Mouse (Mus musculus) ES-CJ7 (cell line): ENCODE data around the gene Tex48.

ENCODE experiments used
- DNase-seq: peaks from one replicate; pipeline ENCODE4 v3.0.0; 2011; ENCODE audit warnings: low read depth, low spot score

The Tex48 gene

GRCm38 (mm10) chr4:63595259-63595658, 27.0 kb downstream of the Tex48 start:
- DNase-seq: no peak

- DNase-seq: no peak
Measured at GRCm38 (mm10) chr4:63594459-63595110, 27.6 kb downstream of the Tex48 start.

DNA sequence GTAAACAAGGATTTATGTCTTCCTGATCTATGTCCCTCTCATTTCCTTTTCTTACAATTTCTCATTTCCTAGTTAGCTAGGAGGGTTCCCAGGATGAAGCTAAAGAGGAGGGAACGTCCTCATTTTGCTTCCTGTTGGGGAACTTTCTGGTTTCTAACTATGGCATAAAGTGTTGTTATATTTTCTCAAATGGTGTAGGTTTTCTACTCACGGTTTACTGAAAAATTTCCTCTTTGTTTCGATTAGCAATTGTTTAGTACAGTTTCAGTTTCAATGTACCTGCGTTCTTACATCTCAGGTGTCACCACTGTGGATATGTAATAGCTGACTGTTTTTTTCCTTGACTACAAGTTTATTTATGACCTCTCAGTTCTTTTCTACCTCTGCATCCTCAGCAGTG, 31.7 kb downstream of the Tex48 start:
- DNase-seq: no peak

GRCm38 (mm10) chr4:63589987-63590386, 32.2 kb downstream of the Tex48 start:
- no peak for DNase-seq

DNA sequence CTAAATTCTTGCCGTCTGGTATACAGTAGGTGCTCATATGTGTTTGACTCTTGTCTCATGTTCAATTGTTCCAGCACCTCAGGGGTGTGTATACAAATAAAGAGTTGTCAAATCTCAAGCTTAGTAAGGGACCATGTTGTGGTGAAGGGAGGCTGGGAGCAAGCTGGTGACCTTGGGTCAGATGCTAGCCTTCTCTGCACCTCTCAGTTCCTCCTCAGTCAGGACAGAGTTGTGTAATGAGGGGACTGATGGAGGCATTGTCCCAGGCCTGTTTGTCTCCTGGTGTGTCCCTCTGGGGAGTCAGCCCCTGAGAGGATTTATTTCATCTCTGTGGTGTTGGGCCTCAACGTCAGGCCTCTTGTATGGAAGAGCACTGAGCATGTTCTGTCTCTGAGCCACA, 36.0 kb downstream of the Tex48 start:
- no peak for DNase-seq

- no peak for DNase-seq
Measured at GRCm38 (mm10) chr4:63585216-63585615, 37.0 kb downstream of the Tex48 start.

- DNase-seq: no peak
Measured at GRCm38 (mm10) chr4:63582580-63582979, 39.6 kb downstream of the Tex48 start.

- DNase-seq: peak; percentile 11
Measured at GRCm38 (mm10) chr4:63580078-63580477, 42.1 kb downstream of the Tex48 start.

DNA sequence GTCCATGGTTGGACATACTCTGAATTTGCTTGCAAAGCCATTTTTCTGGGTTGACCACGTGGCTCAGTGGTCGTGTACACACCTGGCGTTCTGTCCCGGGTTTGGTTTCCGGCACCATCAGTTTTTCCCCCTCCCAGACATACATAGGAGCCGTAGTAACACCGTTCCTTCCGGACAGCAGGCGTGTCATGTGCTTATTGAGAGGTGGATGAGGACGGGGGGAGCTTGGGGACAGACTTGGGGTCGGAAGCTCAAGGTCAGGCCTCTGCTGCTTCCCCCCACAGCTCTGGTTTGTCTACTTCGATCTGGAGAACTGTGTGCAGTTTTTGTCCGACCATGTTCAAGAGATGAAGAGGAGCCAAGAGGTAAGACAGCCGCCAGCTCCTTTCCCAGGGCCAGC, 42.6 kb downstream of the Tex48 start:
- no peak for DNase-seq

- no peak for DNase-seq
Measured at GRCm38 (mm10) chr4:63572621-63573020, 49.6 kb downstream of the Tex48 start.

GRCm38 (mm10) chr4:63570208-63570781, 51.9 kb downstream of the Tex48 start:
- no peak for DNase-seq

DNA sequence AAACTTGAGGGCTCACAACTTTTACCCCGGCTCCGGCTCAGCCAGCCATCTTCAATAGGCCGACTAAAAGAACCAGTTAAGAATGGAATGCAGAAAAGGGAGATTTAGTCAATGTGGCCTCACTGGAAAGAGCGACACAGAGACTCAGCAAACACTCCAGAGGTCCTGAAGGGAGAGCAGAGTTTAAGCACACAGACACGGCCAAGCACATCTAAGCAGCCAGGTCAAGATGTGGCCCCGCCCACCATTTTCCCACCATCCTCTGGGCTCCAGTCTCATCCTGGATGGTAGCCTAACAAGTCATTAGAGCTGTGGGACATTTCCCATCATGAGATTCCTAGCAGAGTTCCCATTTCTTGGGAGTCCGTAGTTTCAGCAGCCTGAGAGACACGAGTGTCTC, 52.9 kb downstream of the Tex48 start:
- no peak for DNase-seq

DNA sequence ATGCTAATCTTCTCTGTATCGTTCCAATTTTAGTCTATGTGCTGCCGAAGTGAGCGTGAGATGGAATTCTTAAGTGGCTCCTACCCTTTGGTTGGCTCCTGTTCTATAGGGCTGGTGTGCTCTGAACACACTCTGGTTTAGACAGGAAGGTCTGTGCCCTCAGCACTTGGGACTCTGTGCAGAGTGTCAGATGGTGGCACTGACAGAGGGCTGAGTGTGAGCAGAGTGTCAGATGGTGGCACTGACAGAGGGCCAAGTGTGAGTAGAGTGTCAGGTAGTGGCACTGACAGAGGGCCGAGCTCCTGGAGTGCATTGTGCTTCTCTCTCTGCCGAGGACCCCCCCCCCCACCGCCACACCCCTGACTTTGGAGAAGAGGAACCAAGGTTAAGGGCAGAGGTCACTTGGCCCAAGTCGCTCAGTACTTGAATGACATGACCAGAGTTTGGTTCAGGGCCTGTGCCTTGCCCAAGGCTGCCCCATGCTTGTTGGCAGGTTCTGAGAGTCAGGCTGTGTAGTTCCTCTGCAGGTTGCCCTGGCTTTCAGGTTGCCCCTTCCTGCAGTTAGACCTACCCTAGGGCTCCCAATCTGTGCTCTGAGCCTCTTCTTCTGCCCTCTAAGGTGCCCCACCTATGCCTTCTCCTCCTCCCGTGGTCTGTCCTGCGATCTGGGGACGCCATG, 54.4 kb downstream of the Tex48 start:
- DNase-seq: no peak

- DNase-seq: no peak
Measured at GRCm38 (mm10) chr4:63562742-63563141, 59.5 kb downstream of the Tex48 start.

DNA sequence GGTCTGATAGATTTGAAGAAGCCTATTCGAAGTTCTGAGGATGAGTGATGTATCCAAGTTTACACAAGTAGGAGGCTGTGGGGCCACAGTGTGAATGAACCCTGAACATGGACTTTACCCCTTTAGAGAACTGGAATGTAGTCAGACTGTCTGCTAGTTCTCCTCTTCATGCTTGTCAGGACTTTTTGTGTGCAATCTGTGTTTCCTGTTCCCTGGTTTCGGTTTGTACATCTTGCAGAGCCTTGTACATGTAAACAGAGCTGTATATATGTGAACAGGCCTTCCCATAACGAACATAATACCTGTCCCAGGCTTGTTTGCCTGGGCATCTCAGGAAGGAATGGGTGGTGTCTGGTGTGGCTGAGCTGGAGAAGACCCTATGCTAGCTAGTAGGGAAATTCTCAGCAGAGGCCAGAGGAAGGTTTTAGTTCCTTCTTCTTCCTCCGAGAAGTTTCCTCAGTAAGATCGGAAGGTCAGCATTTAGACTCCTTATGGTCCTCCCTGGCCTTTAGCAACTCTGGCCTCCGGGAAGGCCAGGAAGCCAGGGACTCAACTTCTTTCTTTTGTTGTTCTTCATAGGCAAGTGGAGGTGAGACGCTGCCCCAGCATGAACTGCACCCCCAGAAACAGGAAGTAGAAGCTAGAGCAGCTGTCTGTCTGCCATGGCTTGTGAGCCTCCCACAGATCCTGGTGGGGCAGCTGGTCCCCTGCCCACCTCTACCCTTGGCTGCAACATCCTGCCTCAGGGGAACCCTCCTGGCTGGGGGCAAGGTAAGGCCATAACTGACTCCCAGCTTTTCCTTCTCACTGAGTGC, 60.2 kb downstream of the Tex48 start:
- DNase-seq: no peak

DNA sequence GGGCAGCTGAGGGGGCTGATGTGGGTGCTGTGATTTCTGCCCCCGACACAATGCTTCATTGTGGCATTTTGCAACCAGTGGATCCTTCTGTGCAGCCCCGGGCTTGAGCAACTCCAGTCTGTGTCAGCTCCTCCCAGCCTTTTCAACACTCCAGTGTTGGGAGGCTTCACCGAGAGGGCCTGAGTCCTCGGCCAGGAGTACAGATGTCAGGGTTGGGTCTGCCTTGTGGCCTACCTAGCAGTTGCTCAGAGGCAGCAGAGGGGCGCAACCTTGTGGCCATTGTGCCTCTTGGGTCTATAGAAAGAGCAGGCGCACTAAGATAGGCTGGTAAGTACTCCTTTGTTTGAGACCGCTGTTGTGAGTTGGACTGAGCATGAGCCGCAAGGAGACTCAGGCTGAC, 62.1 kb downstream of the Tex48 start:
- peak; percentile 53 for DNase-seq

DNA sequence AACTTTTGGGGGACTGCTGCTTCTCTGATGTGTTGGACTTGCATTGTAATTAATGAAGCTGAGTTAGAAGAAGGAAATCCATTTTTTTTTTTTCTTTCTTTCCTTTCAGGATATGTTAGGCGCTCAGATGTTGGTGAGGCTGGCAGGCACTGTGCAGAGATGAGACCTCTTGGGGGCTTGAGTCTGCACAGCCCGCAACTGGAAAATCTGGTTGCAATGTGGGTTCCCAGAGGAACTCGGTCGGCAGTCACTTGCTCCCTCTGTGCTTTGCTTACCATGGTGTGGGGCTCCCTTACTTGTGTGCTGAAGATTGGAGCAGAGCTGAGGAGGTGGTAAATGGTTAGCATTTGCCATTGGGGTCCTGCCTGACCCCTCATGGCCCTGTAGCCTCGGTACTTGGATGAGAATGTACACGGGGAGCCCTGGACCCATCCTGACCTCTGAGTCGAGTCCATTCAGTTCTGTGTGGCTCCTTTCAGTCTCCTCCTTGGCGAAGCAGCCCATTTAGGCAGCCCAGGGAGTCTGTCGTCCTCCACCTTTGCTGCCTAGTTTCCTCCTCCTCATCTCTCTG, 63.0 kb downstream of the Tex48 start:
- DNase-seq: no peak

DNA sequence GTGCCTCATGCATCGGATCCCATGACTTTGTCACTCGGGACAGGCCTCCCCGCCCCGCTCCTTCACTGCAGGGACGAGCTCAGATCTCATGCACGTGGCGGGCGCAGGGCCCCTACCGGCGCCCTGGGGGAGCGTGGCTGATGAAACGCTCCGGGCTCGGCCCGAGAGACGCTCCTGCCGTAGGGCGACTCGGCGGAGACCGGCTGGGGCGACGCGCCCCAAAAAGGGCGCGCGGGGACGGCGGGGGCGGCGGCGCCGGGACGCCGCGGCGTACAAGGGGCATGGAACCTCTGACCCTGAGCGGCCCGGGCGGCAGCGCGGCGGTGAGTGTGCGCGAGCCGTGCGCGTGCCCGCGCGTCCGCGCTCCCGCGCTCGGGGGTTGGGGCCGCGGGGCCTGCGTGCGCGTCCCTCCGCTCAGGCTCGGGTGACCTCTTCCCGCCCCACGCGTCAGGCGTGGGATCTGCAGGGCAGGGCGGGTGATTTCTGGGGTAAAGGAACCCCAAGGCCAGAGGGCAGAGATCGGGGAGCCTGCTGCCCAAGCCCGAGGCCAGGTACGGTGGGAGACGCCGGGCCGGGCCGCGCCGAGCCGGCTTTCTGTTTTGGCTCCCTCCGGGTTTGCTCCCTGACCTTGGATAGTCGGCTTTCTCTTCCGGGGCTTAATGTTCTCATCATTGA, 63.7 kb downstream of the Tex48 start, which contains the start of gene Tmem268:
Tmem268 (plus strand) TSS at position 375 of the 675 bp plus-strand sequence.
- peak; percentile 50 for DNase-seq

GRCm38 (mm10) chr4:63557124-63558059, 64.8 kb downstream of the Tex48 start:
- peak; percentile 39 for DNase-seq
